Mouse (Mus musculus): ENCODE measurements around the gene Clic5. TPM values are rescaled to one million over a fixed set of nuclear protein-coding genes. Genes with fewer than 3 reads are reported as not detected.

Clic5 gene
- polyA plus RNA-seq, 1 experiment = 26.7 TPM

DNA sequence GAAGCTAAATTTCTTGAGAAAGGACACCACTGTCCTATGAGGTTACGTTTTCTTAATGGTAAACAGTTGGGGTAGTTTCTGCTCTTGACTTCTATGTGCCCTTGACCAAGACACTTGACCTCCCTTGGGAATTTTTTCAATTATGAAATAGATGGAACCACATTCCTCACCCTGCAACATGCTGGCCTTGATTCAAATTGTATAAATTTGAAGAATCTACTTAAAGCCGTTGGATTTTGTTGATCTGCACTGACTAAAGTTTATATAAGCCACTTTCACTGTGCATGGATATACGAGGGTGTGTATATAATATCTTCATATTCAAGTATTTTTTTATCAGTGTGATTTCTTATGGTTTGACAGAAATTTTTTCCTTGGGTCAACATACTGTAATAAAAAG lies 17.2 kb downstream of the Clic5 start:
- no peak overlapping the region for H3K4me3 ChIP-seq (ENCODE audit: low read depth, low read length)
- H3K27ac ChIP-seq (ENCODE audit: insufficient read depth, low read depth, low read length) = no peak overlapping the region
- H3K27me3 ChIP-seq (ENCODE audit: control insufficient read depth, insufficient read depth, low read length) = no peaks in the 10 kb centered on the region
- TF ChIP-seq POLR2A (IDR thresholded peaks at IDR 0.05; ENCODE audit: low read depth, low read length) = no peak
- no peak for TF ChIP-seq CTCF (IDR thresholded peaks at IDR 0.05; ENCODE audit: extremely low read depth, insufficient read length, insufficient replicate concordance, low read depth, low read length)
- 80% methylated on average over 3 of the region's 3 CpGs for WGBS
- H3K36me3 ChIP-seq (ENCODE audit: control insufficient read depth, insufficient read depth, low read length) = peaks cover 2% of the 10 kb centered on the region
- peaks cover 16% of the 10 kb centered on the region; the same call in 1 of the 2 replicates for H3K4me1 ChIP-seq (ENCODE audit: control insufficient read depth, insufficient read depth, insufficient read length, low read length)

DNA sequence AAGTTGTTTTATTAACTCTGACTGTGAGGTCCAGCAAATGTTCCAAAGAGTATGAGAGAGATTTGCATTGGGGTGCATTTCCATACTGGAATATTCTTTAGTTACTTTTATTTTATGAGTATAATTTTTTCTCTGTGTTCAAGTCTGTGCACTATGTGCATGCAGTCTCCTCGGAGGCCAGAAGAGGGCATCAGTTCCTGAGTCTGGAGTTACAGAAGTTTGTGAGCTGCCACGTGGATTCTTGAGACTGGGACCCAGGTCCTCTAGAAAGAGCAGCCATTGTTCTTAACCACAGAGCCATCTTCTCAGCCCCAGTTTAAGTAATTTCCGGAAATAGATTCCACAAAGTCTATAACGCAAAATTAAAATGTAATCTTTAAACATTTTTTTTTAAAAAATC lies 20.5 kb downstream of the Clic5 start:
- no peaks in the 10 kb centered on the region for H3K27me3 ChIP-seq (ENCODE audit: control insufficient read depth, insufficient read depth, low read length)
- TF ChIP-seq POLR2A (IDR thresholded peaks at IDR 0.05; ENCODE audit: low read depth, low read length) (no peak), CTCF (IDR thresholded peaks at IDR 0.05; ENCODE audit: extremely low read depth, insufficient read length, insufficient replicate concordance, low read depth, low read length) (peak; percentile 25; the same call in 1 of the 2 replicates)
- H3K4me1 ChIP-seq (ENCODE audit: control insufficient read depth, insufficient read depth, insufficient read length, low read length) = no peaks in the 10 kb centered on the region
- no peak overlapping the region for H3K27ac ChIP-seq (ENCODE audit: insufficient read depth, low read depth, low read length)
- peaks cover 2% of the 10 kb centered on the region for H3K36me3 ChIP-seq (ENCODE audit: control insufficient read depth, insufficient read depth, low read length)
- 92% methylated on average over 4 of the region's 4 CpGs for WGBS
- H3K4me3 ChIP-seq (ENCODE audit: low read depth, low read length) = no peak overlapping the region

- H3K4me1 ChIP-seq (ENCODE audit: control insufficient read depth, insufficient read depth, insufficient read length, low read length) = no peaks in the 10 kb centered on the region
- no peak for TF ChIP-seq CTCF (IDR thresholded peaks at IDR 0.05; ENCODE audit: extremely low read depth, insufficient read length, insufficient replicate concordance, low read depth, low read length)
- TF ChIP-seq POLR2A (IDR thresholded peaks at IDR 0.05; ENCODE audit: low read depth, low read length) = no peak
- peaks cover 2% of the 10 kb centered on the region for H3K36me3 ChIP-seq (ENCODE audit: control insufficient read depth, insufficient read depth, low read length)
- 90% methylated on average over 5 of the region's 5 CpGs for WGBS
- no peak overlapping the region for H3K4me3 ChIP-seq (ENCODE audit: low read depth, low read length)
- no peaks in the 10 kb centered on the region for H3K27me3 ChIP-seq (ENCODE audit: control insufficient read depth, insufficient read depth, low read length)
- no peak overlapping the region for H3K27ac ChIP-seq (ENCODE audit: insufficient read depth, low read depth, low read length)
Measured at GRCm38 (mm10) chr17:44212960-44213619, 24.7 kb downstream of the Clic5 start.

DNA sequence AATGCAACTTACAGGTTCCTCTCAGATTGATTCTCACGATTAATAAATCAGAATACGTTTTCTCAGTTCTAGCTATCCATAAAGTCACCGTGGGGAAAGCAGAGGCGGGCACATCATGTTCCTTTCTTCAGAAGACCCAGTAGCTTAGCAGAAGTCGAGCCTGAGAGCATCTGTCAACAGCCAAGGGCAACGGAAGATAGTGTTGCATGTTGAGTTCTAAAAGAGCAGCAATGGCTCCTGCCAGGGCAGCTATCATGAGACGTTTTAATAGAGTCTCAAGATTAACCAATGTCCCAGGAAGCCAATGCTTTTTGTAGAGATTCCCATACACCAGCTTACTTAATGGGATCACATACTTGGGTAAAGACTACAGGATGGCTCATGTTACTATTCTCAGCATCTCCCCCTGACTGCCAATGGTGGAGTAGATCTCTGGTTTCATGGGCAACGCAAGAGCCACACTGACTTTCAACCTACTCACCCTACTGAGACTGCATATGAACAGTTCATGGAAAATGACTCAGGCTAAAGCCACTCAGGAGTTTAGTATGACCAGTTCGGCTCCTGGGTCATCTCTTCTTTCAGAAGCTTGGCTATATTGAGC lies 26.9 kb downstream of the Clic5 start:
- TF ChIP-seq CTCF (IDR thresholded peaks at IDR 0.05; ENCODE audit: extremely low read depth, insufficient read length, insufficient replicate concordance, low read depth, low read length) (no peak), POLR2A (IDR thresholded peaks at IDR 0.05; ENCODE audit: low read depth, low read length) (no peak)
- WGBS = 90% methylated on average over 9 of the region's 9 CpGs

GRCm38 (mm10) chr17:44217185-44217584 lies 28.8 kb downstream of the Clic5 start:
- H3K27me3 ChIP-seq (ENCODE audit: control insufficient read depth, insufficient read depth, low read length) = no peaks in the 10 kb centered on the region
- no peak for TF ChIP-seq CTCF (IDR thresholded peaks at IDR 0.05; ENCODE audit: extremely low read depth, insufficient read length, insufficient replicate concordance, low read depth, low read length)
- no peak for TF ChIP-seq POLR2A (IDR thresholded peaks at IDR 0.05; ENCODE audit: low read depth, low read length)
- H3K4me3 ChIP-seq (ENCODE audit: low read depth, low read length) = no peak overlapping the region
- H3K27ac ChIP-seq (ENCODE audit: insufficient read depth, low read depth, low read length) = no peak overlapping the region
- no peaks in the 10 kb centered on the region for H3K4me1 ChIP-seq (ENCODE audit: control insufficient read depth, insufficient read depth, insufficient read length, low read length)
- WGBS = 85% methylated on average over 2 of the region's 2 CpGs
- H3K36me3 ChIP-seq (ENCODE audit: control insufficient read depth, insufficient read depth, low read length) = no peaks in the 10 kb centered on the region

More for the DNA sequence above, 26.9 kb downstream of the Clic5 start:
- no peaks in the 10 kb centered on the region for H3K4me1 ChIP-seq (ENCODE audit: control insufficient read depth, insufficient read depth, insufficient read length, low read length)
- no peaks in the 10 kb centered on the region for H3K36me3 ChIP-seq (ENCODE audit: control insufficient read depth, insufficient read depth, low read length)
- H3K4me3 ChIP-seq (ENCODE audit: low read depth, low read length) = no peak overlapping the region
- H3K27me3 ChIP-seq (ENCODE audit: control insufficient read depth, insufficient read depth, low read length) = no peaks in the 10 kb centered on the region
- H3K27ac ChIP-seq (ENCODE audit: insufficient read depth, low read depth, low read length) = no peak overlapping the region

GRCm38 (mm10) chr17:44219943-44220342 lies 31.6 kb downstream of the Clic5 start:
- Histone ChIP-seq H3K36me3 (ENCODE audit: control insufficient read depth, insufficient read depth, low read length) (no peaks in the 10 kb centered on the region), H3K4me3 (ENCODE audit: low read depth, low read length) (no peak overlapping the region), H3K27me3 (ENCODE audit: control insufficient read depth, insufficient read depth, low read length) (no peaks in the 10 kb centered on the region), H3K4me1 (ENCODE audit: control insufficient read depth, insufficient read depth, insufficient read length, low read length) (no peaks in the 10 kb centered on the region), H3K27ac (ENCODE audit: insufficient read depth, low read depth, low read length) (no peak overlapping the region)
- WGBS = 76% methylated on average over 2 of the region's 2 CpGs
- no peak for TF ChIP-seq POLR2A (IDR thresholded peaks at IDR 0.05; ENCODE audit: low read depth, low read length)
- no peak for TF ChIP-seq CTCF (IDR thresholded peaks at IDR 0.05; ENCODE audit: extremely low read depth, insufficient read length, insufficient replicate concordance, low read depth, low read length)

DNA sequence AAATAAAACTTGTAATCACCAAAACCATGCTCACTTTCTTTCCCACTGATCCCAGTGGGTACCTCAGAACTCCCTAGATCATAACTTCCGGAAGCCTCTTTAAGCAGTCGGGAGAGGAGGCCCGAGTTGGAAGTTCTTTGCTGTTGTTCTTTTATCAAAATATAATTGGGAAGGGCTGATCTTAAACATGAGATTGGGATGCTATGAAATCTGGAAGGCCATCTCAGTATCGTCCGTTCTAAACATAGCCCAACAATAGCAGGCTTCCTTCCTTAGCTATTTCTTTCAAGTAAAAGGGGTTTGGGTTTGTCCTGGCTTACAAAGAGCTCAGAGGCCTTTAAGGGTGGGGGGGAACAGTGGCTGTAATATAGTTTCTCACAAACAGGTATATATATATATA lies 40.0 kb downstream of the Clic5 start:
- Histone ChIP-seq H3K27ac (ENCODE audit: insufficient read depth, low read depth, low read length) (no peak overlapping the region), H3K27me3 (ENCODE audit: control insufficient read depth, insufficient read depth, low read length) (no peaks in the 10 kb centered on the region), H3K36me3 (ENCODE audit: control insufficient read depth, insufficient read depth, low read length) (peaks cover 3% of the 10 kb centered on the region; the same call in 1 of the 2 replicates), H3K4me3 (ENCODE audit: low read depth, low read length) (no peak overlapping the region), H3K4me1 (ENCODE audit: control insufficient read depth, insufficient read depth, insufficient read length, low read length) (peaks cover 3% of the 10 kb centered on the region; the same call in 1 of the 2 replicates)
- 86% methylated on average over 5 of the region's 5 CpGs for WGBS
- TF ChIP-seq CTCF (IDR thresholded peaks at IDR 0.05; ENCODE audit: extremely low read depth, insufficient read length, insufficient replicate concordance, low read depth, low read length) (no peak), POLR2A (IDR thresholded peaks at IDR 0.05; ENCODE audit: low read depth, low read length) (no peak)
